Mouse (Mus musculus) spleen, adult 2 months (tissue): ENCODE measurements around the gene Pgd.

Experiments
- CTCF ChIP-seq: fragments of 200-500 bp; IDR thresholded peaks from 2 replicates; pipeline ENCODE4 v1.5.1; 2011; ENCODE audit warnings: mild to moderate bottlenecking, inconsistent platforms; ENCODE audit not compliant: insufficient read depth, insufficient read length, insufficient replicate concordance; ENCODE audit errors: extremely low read depth
- POLR2A ChIP-seq: fragments of 200-500 bp; IDR thresholded peaks from 2 replicates; pipeline ENCODE4 v1.6.1; 2011; ENCODE audit warnings: low read depth, low read length, inconsistent platforms

- TF ChIP-seq CTCF (no peak), POLR2A (no peak)
Measured at GRCm38 (mm10) chr4:149159203-149159602, 7.4 kb downstream of the Pgd start.
